ENCODE assay signal across 22 mouse cellular contexts in the genomic region with DNA sequence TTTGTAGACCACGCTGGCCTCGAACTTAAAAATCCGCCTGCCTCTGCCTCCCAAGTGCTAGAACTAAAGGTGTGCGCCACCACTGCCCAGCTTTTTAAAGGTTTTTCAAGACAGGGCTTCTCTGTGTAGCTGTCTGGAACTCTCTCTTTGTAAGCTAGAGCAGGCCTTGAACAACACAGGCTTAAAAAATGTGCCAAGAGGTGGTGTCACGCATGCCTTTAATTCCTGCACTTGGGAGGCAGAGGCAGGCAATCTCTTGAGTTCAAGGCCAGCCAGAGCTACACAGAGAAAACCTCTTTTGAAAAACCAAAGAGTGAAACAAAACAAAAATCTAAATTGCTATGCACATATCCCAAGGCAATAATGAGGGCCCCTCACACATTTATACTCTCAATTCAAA. TPM values are rescaled to one million over a fixed set of nuclear protein-coding genes. Genes with fewer than 3 reads are reported as not detected.
"Had no signal": no experiment of that assay in that cellular context is flagged by ENCODE, and none has a peak within 500 bp of the region (broad histone marks: within the 10 kb centered on the region; RNA-seq: fewer than 3 reads in every experiment).

No protein-coding gene starts in this region.

- H3K27ac ChIP-seq: liver, embryonic 15.5 days; lung, embryonic 15.5 days; midbrain, embryonic 13.5 days; midbrain, embryonic 15.5 days; neural tube, embryonic 12.5 days; stomach, embryonic 15.5 days; stomach, postnatal 0 days had no signal

- H3K27me3 ChIP-seq: liver, embryonic 15.5 days; lung, embryonic 15.5 days; megakaryocyte, embryonic 14.5 days; midbrain, embryonic 13.5 days; midbrain, embryonic 15.5 days; neural tube, embryonic 12.5 days; stomach, embryonic 15.5 days had no signal

- H3K4me1 ChIP-seq: liver, embryonic 15.5 days; lung, embryonic 15.5 days; midbrain, embryonic 13.5 days; midbrain, embryonic 15.5 days; neural tube, embryonic 12.5 days; stomach, embryonic 15.5 days had no signal

- H3K36me3 ChIP-seq: liver, embryonic 15.5 days; lung, embryonic 15.5 days; midbrain, embryonic 13.5 days; midbrain, embryonic 15.5 days; neural tube, embryonic 12.5 days; stomach, embryonic 15.5 days had no signal

- H3K4me2 ChIP-seq: liver, embryonic 15.5 days; lung, embryonic 15.5 days; midbrain, embryonic 11.5 days; midbrain, embryonic 13.5 days; midbrain, embryonic 15.5 days; neural tube, embryonic 12.5 days; stomach, embryonic 15.5 days had no signal

- H3K9ac ChIP-seq: liver, embryonic 15.5 days; liver, postnatal 0 days; lung, embryonic 15.5 days; midbrain, embryonic 13.5 days; midbrain, embryonic 15.5 days; neural tube, embryonic 12.5 days; stomach, embryonic 15.5 days had no signal

- ATAC-seq: liver, postnatal 0 days; midbrain, embryonic 13.5 days; midbrain, embryonic 15.5 days had no signal

- H3K4me3 ChIP-seq: liver, embryonic 15.5 days; lung, embryonic 15.5 days; megakaryocyte, embryonic 14.5 days; midbrain, embryonic 13.5 days; midbrain, embryonic 15.5 days; neural tube, embryonic 12.5 days; stomach, embryonic 15.5 days had no signal

- DNase-seq: liver, postnatal 0 days; lung, adult 2 months; lung, postnatal 10 days; lung, postnatal 4 days; right cerebral cortex, postnatal 14 days; thymus, adult 2 months; thymus, postnatal 36 days had no signal

- H3K9me3 ChIP-seq: liver, embryonic 15.5 days; lung, embryonic 15.5 days; megakaryocyte, embryonic 14.5 days; midbrain, embryonic 13.5 days; midbrain, embryonic 15.5 days; neural tube, embryonic 12.5 days; stomach, embryonic 15.5 days had no signal

RNA-seq across cellular contexts. Expression of gene Gtsf1, which starts 28.9 kb away (rescaled TPM):
- total RNA-seq: megakaryocyte progenitor cell, adult 5-6 weeks; midbrain, postnatal 0 days; monocyte, adult 5-6 weeks; neutrophil, adult 5-6 weeks had no signal
- polyA plus RNA-seq: liver, embryonic 15.5 days; liver, postnatal 0 days; lung, adult 2 months; midbrain, embryonic 11.5 days; midbrain, embryonic 13.5 days; midbrain, embryonic 15.5 days; midbrain, postnatal 0 days; neural tube, embryonic 12.5 days; neural tube, embryonic 14.5 days; spleen, adult 2 months; stomach, embryonic 15.5 days; stomach, postnatal 0 days; thymus, adult 2 months had no signal

RNA-seq across cellular contexts. Expression of gene Gtsf2, which starts 46.9 kb away (rescaled TPM):
- total RNA-seq: megakaryocyte progenitor cell, adult 5-6 weeks; neutrophil, adult 5-6 weeks had no signal
- polyA plus RNA-seq: liver, embryonic 15.5 days; liver, postnatal 0 days; lung, adult 2 months; lung, embryonic 15.5 days; midbrain, embryonic 11.5 days; midbrain, embryonic 13.5 days; midbrain, embryonic 15.5 days; midbrain, postnatal 0 days; neural tube, embryonic 12.5 days; neural tube, embryonic 14.5 days; spleen, adult 2 months; stomach, embryonic 15.5 days; stomach, postnatal 0 days; thymus, adult 2 months had no signal
